Comparison of ENCODE assay signal across 11 mouse cellular contexts in genomic region chr1:172484236-172484635, GRCm38 (mm10). TPM values are rescaled to one million over a fixed set of nuclear protein-coding genes. Genes with fewer than 3 reads are reported as not detected.
DNase-seq lines count a peak whose midpoint lies in the region; ATAC-seq lines count a peak whose summit lies in the region.
"Had no signal": no experiment of that assay in that cellular context is flagged by ENCODE, and none has a peak within 500 bp of the region (broad histone marks: within the 10 kb centered on the region; RNA-seq: fewer than 3 reads in every experiment).

No protein-coding gene starts in this region.

- WGBS in embryonic facial prominence, embryonic 12.5 days, result 44% methylated on average over 11 of the region's 11 CpGs
- WGBS in forebrain, embryonic 13.5 days, result 32% methylated on average over 11 of the region's 11 CpGs
- 61% methylated on average over 11 of the region's 11 CpGs for WGBS in limb, embryonic 10.5 days
- 19% methylated on average over 11 of the region's 11 CpGs for WGBS in neural tube, embryonic 13.5 days

- H3K4me1 ChIP-seq in embryonic facial prominence, embryonic 12.5 days, result peaks cover 48% of the 10 kb centered on the region
- peaks cover 65% of the 10 kb centered on the region for H3K4me1 ChIP-seq in forebrain, embryonic 13.5 days
- peaks cover 52% of the 10 kb centered on the region for H3K4me1 ChIP-seq in limb, embryonic 10.5 days
- H3K4me1 ChIP-seq in neural tube, embryonic 13.5 days (replicated peaks), result peaks cover 71% of the 10 kb centered on the region

- H3K9me3 ChIP-seq in embryonic facial prominence, embryonic 12.5 days, result no peaks in the 10 kb centered on the region
- no peaks in the 10 kb centered on the region for H3K9me3 ChIP-seq in forebrain, embryonic 13.5 days (replicated peaks)
- H3K9me3 ChIP-seq in limb, embryonic 10.5 days (replicated peaks), result no peaks in the 10 kb centered on the region
- no peaks in the 10 kb centered on the region for H3K9me3 ChIP-seq in neural tube, embryonic 13.5 days

- no peak overlapping the region for H3K27ac ChIP-seq in embryonic facial prominence, embryonic 12.5 days
- H3K27ac ChIP-seq in forebrain, embryonic 13.5 days, result peak overlapping the region; percentile 79
- H3K27ac ChIP-seq in limb, embryonic 10.5 days, result 0 out of 2 replicates have a peak overlapping the region, but pooled peaks have one; percentile 14
- H3K27ac ChIP-seq in neural tube, embryonic 13.5 days (replicated peaks), result no peak overlapping the region; the same call in 1 of the 2 replicates

- peak overlapping the region; percentile 68 for H3K4me3 ChIP-seq in embryonic facial prominence, embryonic 12.5 days
- peak overlapping the region; percentile 67 for H3K4me3 ChIP-seq in forebrain, embryonic 13.5 days
- H3K4me3 ChIP-seq in limb, embryonic 10.5 days, result peak overlapping the region; percentile 75
- H3K4me3 ChIP-seq in neural tube, embryonic 13.5 days, result peak overlapping the region; percentile 57

- no peak for DNase-seq in limb, embryonic 10.5 days (ENCODE audit: low spot score)
- DNase-seq in cerebellum, adult 8-10 months, result no peak
- no peak for DNase-seq in cerebellum, postnatal 25 days
- DNase-seq in gastrocnemius, adult 8-10 months (ENCODE audit: low spot score in 2 of 2), result no peak
- DNase-seq: adrenal gland, postnatal 25 days; kidney, adult 18-20 months had no signal

- H3K27me3 ChIP-seq in embryonic facial prominence, embryonic 12.5 days, result no peaks in the 10 kb centered on the region
- H3K27me3 ChIP-seq in forebrain, embryonic 13.5 days, result 0 out of 2 replicates have a peak, but pooled peaks cover 4% of the 10 kb centered on the region
- H3K27me3 ChIP-seq in limb, embryonic 10.5 days (ENCODE audit: low read depth, poor library complexity, severe bottlenecking), result no peaks in the 10 kb centered on the region
- H3K27me3 ChIP-seq in neural tube, embryonic 13.5 days, result peaks cover 4% of the 10 kb centered on the region; the same call in 1 of the 2 replicates

- H3K9ac ChIP-seq in embryonic facial prominence, embryonic 12.5 days, result 0 out of 2 replicates have a peak overlapping the region, but pooled peaks have one; percentile 6
- peak overlapping the region; percentile 88 for H3K9ac ChIP-seq in forebrain, embryonic 13.5 days
- peak overlapping the region; percentile 78 for H3K9ac ChIP-seq in neural tube, embryonic 13.5 days

- peaks cover 11% of the 10 kb centered on the region; the same call in 1 of the 2 replicates for H3K36me3 ChIP-seq in embryonic facial prominence, embryonic 12.5 days
- peaks cover 33% of the 10 kb centered on the region for H3K36me3 ChIP-seq in forebrain, embryonic 13.5 days (ENCODE audit: poor library complexity, severe bottlenecking)
- H3K36me3 ChIP-seq in limb, embryonic 10.5 days, result peaks cover 52% of the 10 kb centered on the region
- 0 out of 2 replicates have a peak, but pooled peaks cover 4% of the 10 kb centered on the region for H3K36me3 ChIP-seq in neural tube, embryonic 13.5 days

- ATAC-seq in embryonic facial prominence, embryonic 12.5 days (ENCODE audit: insufficient number of reproducible peaks, insufficient read depth, low FRiP score, low TSS enrichment), result no peak
- no peak for ATAC-seq in forebrain, embryonic 13.5 days
- ATAC-seq in neural tube, embryonic 13.5 days (ENCODE audit: low read depth), result no peak

- H3K4me2 ChIP-seq in embryonic facial prominence, embryonic 12.5 days (replicated peaks), result peak overlapping the region; percentile 86
- H3K4me2 ChIP-seq in forebrain, embryonic 13.5 days, result peak overlapping the region; percentile 93
- peak overlapping the region; percentile 80 for H3K4me2 ChIP-seq in neural tube, embryonic 13.5 days

RNA-seq across cellular contexts. Expression of gene Igsf9, which starts 2.6 kb away (rescaled TPM):
- polyA plus RNA-seq in embryonic facial prominence, embryonic 12.5 days (2016; fragmentation: Nextera tagmentation; extraction: Ambion mirVana), result 79.5 and 84.3 TPM in 2 replicates
- polyA plus RNA-seq in forebrain, embryonic 13.5 days (2015; fragmentation: Nextera tagmentation; extraction: Ambion mirVana), result 78.7 and 90.7 TPM in 2 replicates
- polyA plus RNA-seq in limb, embryonic 10.5 days (2016; fragmentation: Nextera tagmentation; extraction: Ambion mirVana), result 79.5 and 85.8 TPM in 2 replicates
- polyA plus RNA-seq in neural tube, embryonic 13.5 days (2015; fragmentation: Nextera tagmentation; extraction: Ambion mirVana), result 62.6 and 65.9 TPM in 2 replicates
- under 1 TPM in 1 of 4 experiments, not detected in 3; 0.20 TPM for total RNA-seq in gastrocnemius, adult 8-10 months (2022)

RNA-seq across cellular contexts. Expression of gene Slamf9, which starts 9.1 kb away (rescaled TPM):
- polyA plus RNA-seq in embryonic facial prominence, embryonic 12.5 days (2016; fragmentation: Nextera tagmentation; extraction: Ambion mirVana), result 0.41 and 0.51 TPM in 2 replicates
- 0.21 and 0.23 TPM in 2 replicates for polyA plus RNA-seq in forebrain, embryonic 13.5 days (2015; fragmentation: Nextera tagmentation; extraction: Ambion mirVana)
- polyA plus RNA-seq in limb, embryonic 10.5 days (2016; fragmentation: Nextera tagmentation; extraction: Ambion mirVana), result 0.18 TPM in 1 of 2 replicates, not detected in the other
- polyA plus RNA-seq in neural tube, embryonic 13.5 days (2015; fragmentation: Nextera tagmentation; extraction: Ambion mirVana), result 0.37 TPM in 1 of 2 replicates, not detected in the other
- total RNA-seq in gastrocnemius, adult 8-10 months (2022), result not detected
- total RNA-seq: MEL had no signal

RNA-seq across cellular contexts. Expression of gene Tagln2, which starts 15.6 kb away (rescaled TPM):
- polyA plus RNA-seq in embryonic facial prominence, embryonic 12.5 days (2016; fragmentation: Nextera tagmentation; extraction: Ambion mirVana), result 80.2 and 80.4 TPM in 2 replicates
- polyA plus RNA-seq in forebrain, embryonic 13.5 days (2015; fragmentation: Nextera tagmentation; extraction: Ambion mirVana), result 52.9 and 55.8 TPM in 2 replicates
- 77.0 and 84.6 TPM in 2 replicates for polyA plus RNA-seq in limb, embryonic 10.5 days (2016; fragmentation: Nextera tagmentation; extraction: Ambion mirVana)
- polyA plus RNA-seq in neural tube, embryonic 13.5 days (2015; fragmentation: Nextera tagmentation; extraction: Ambion mirVana), result 160 and 187 TPM in 2 replicates
- 10 to 100 TPM in 3 of 4 experiments, 1 to 10 TPM in 1; 9.0 to 14.8 (median 10.9) TPM for total RNA-seq in gastrocnemius, adult 8-10 months (2022)

RNA-seq across cellular contexts. Expression of gene Cfap45, which starts 36.4 kb away (rescaled TPM):
- polyA plus RNA-seq in embryonic facial prominence, embryonic 12.5 days (2016; fragmentation: Nextera tagmentation; extraction: Ambion mirVana), result 0.95 and 1.1 TPM in 2 replicates
- 1.4 and 2.2 TPM in 2 replicates for polyA plus RNA-seq in forebrain, embryonic 13.5 days (2015; fragmentation: Nextera tagmentation; extraction: Ambion mirVana)
- polyA plus RNA-seq in limb, embryonic 10.5 days (2016; fragmentation: Nextera tagmentation; extraction: Ambion mirVana), result 0.67 and 1.0 TPM in 2 replicates
- 2.5 and 3.1 TPM in 2 replicates for polyA plus RNA-seq in neural tube, embryonic 13.5 days (2015; fragmentation: Nextera tagmentation; extraction: Ambion mirVana)
- not detected for total RNA-seq in gastrocnemius, adult 8-10 months (2022)
- total RNA-seq: megakaryocyte progenitor cell, adult 5-6 weeks; MEL had no signal

Comparison
In these comparisons a context has a peak if more than half of its experiments do, and no peak if none do; other contexts are left out.
1. H3K27ac ChIP-seq: peak in forebrain, embryonic 13.5 days (single experiment) and limb, embryonic 10.5 days (single experiment); none in embryonic facial prominence, embryonic 12.5 days (single experiment) and neural tube, embryonic 13.5 days (single experiment).
2. H3K9ac ChIP-seq: peak in every context shown above with its lines; median percentile 88 in forebrain, embryonic 13.5 days; 78 in neural tube, embryonic 13.5 days; 6 in embryonic facial prominence, embryonic 12.5 days.
3. Peak in every context shown above with its lines, with median percentiles within 50 percentile points of each other: H3K4me2 ChIP-seq and H3K4me3 ChIP-seq.